Mouse (Mus musculus) heart, embryonic 15.5 days (tissue): ENCODE results near the gene Ltbp4. TPM values are rescaled to one million over a fixed set of nuclear protein-coding genes. Genes with fewer than 3 reads are reported as not detected.

Experiments used
- ATAC-seq: fragments of 200-750 bp; cut with Nextera tagmentation; replicated peaks from 2 replicates; pipeline ENCODE4 v1.8.0; 2017; ENCODE audit warnings: low read depth, moderate TSS enrichment; ENCODE audit not compliant: insufficient number of reproducible peaks, insufficient read depth, low FRiP score
- H3K27ac ChIP-seq: fragments of 300-500 bp; sonication (generic); 2 replicates; pipeline ENCODE4 v1.5.1; 2015; ENCODE audit warnings: mild to moderate bottlenecking, inconsistent platforms
- H3K27me3 ChIP-seq: fragments of 300-500 bp; sonication (generic); 2 replicates; pipeline ENCODE4 v1.6.1; 2015; ENCODE audit warnings: inconsistent platforms
- H3K36me3 ChIP-seq: fragments of 300-500 bp; sonication (generic); 2 replicates; pipeline ENCODE4 v1.6.1; 2015; ENCODE audit warnings: mild to moderate bottlenecking, inconsistent platforms
- H3K4me1 ChIP-seq: fragments of 300-500 bp; sonication (generic); replicated peaks from 2 replicates; pipeline ENCODE4 v1.6.1; 2015; ENCODE audit warnings: inconsistent platforms
- H3K4me2 ChIP-seq: fragments of 300-500 bp; sonication (generic); 2 replicates; pipeline ENCODE4 v1.6.1; 2015; ENCODE audit warnings: inconsistent platforms, mild to moderate bottlenecking, moderate library complexity
- H3K4me3 ChIP-seq: fragments of 300-500 bp; sonication (generic); 2 replicates; pipeline ENCODE4 v1.5.1; 2015; ENCODE audit warnings: mild to moderate bottlenecking, inconsistent platforms
- H3K9ac ChIP-seq: fragments of 300-500 bp; sonication (generic); 2 replicates; pipeline ENCODE4 v1.6.1; 2015; ENCODE audit warnings: mild to moderate bottlenecking, inconsistent platforms
- H3K9me3 ChIP-seq: fragments of 300-500 bp; sonication (generic); replicated peaks from 2 replicates; pipeline ENCODE4 v1.6.1; 2016; ENCODE audit warnings: inconsistent platforms
- WGBS: fragments of 180-500 bp; shearing (Covaris S2); methylation state at CpG from one replicate; pipeline ENCODE4 v1.1.7; 2015; ENCODE audit warnings: mixed read lengths; 5-methylcytosine and 5-hydroxymethylcytosine counted together
- polyA plus RNA-seq: library from polyadenylated mRNA; unstranded; fragments of >200 nt; fragmentation: Nextera tagmentation; extraction: Ambion mirVana; gene quantifications from 2 replicates; pipeline ENCODE4 v1.2.1, GENCODE M21; 2015

Gene Ltbp4
- polyA plus RNA-seq, 1 experiment from 2014 or later: 61.7 TPM

DNA sequence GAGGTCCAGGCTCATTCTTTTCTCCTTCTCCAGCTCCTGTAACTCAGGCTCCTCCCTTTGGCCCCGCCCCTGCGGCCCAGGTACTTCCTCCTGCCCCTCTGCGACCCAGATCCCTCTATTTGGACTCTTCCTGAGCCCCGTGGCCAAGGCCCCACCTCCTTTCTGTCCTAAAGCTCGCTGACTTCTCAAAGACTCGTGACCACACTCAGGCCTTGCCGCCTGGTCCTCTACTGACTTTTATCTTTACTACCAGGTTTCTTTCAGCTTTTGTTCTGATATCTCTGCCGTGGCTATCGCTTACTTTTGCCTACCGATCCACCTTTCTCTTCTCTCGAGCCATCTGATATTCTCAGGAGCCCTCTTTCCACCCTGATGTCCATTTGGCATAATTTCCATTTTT is 30.5 kb upstream of the Ltbp4 start:
- H3K9ac ChIP-seq: no peak overlapping the region
- no peak for ATAC-seq
- peaks cover 100% of the 10 kb centered on the region for H3K27me3 ChIP-seq
- 0 out of 2 replicates have a peak, but pooled peaks cover 4% of the 10 kb centered on the region for H3K9me3 ChIP-seq
- H3K27ac ChIP-seq: no peak overlapping the region
- peaks cover 26% of the 10 kb centered on the region for H3K4me1 ChIP-seq
- no peaks in the 10 kb centered on the region for H3K36me3 ChIP-seq
- H3K4me2 ChIP-seq: peak overlapping the region; percentile 37; the same call in 1 of the 2 replicates
- 14% methylated on average over 11 of the region's 11 CpGs for WGBS
- H3K4me3 ChIP-seq: peak overlapping the region; percentile 7; the same call in 1 of the 2 replicates

DNA sequence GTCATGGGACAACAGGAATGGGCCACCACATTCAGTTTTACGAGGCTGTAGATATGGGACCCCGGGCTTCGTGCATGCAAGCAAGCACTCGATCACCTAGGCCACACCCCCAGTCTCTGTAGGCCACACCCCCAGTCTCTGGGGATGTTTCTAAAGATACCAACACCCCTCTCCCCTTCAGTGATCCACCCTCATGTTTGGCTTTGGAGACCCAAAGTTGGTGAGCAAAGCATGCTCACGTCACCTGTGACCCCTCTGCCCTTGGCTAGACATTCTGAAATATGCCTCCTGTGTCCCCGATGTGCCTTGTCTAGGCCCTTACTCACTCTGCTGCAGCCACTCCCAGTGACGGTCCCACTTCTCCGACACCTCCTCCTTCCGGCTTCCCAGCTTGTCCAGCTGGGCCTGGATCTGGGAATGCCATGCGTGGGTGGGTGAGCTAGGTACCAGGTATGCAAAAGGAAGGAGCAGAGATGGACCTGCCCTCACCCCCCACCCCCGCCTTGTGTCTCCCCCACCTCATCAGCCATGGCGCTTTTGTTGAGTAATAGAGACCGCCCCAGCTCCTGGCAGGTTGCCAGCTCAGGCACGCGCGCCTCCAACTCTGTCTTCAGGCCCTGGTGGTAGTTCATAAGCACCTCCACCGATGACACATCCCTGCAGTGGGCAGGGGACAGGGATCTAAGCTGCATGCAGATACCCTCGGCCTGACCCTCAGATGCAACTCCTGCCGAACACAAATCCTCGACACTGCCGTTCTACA is 28.8 kb upstream of the Ltbp4 start:
- H3K4me2 ChIP-seq: no peak overlapping the region
- no peak for ATAC-seq
- WGBS: 36% methylated on average over 21 of the region's 21 CpGs

DNA sequence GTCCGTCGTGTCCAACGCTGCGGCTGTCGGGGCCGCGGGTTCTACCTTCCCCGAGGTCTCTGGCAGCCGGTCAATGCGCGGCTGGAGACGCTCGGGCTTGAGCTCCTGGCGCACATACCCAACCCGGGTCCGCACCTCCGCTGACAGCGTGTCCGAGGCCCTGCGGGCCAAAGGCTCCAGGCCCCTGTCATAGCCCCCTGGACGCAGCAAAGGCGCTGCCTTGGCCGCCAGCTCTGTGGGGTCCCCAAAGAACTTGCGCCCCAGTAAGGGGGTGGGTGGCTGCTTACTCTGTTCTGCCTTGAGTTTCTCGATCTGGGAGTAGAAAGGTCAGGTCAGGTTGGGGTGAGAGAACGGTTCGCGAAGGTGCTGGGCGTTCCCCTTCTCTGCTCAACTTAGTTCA is 26.9 kb upstream of the Ltbp4 start:
- Histone ChIP-seq H3K27me3 (peaks cover 76% of the 10 kb centered on the region), H3K9ac (no peak overlapping the region), H3K4me2 (peak overlapping the region; percentile 28), H3K4me1 (peaks cover 25% of the 10 kb centered on the region), H3K27ac (no peak overlapping the region), H3K36me3 (no peaks in the 10 kb centered on the region), H3K9me3 (no peaks in the 10 kb centered on the region), H3K4me3 (0 out of 2 replicates have a peak overlapping the region, but pooled peaks have one; percentile 9)
- WGBS: 5% methylated on average over 29 of the region's 29 CpGs
- ATAC-seq: no peak

More for the DNA sequence above, 28.8 kb upstream of the Ltbp4 start:
- Histone ChIP-seq H3K9ac (no peak overlapping the region), H3K4me3 (no peak overlapping the region), H3K27me3 (peaks cover 95% of the 10 kb centered on the region), H3K9me3 (0 out of 2 replicates have a peak, but pooled peaks cover 4% of the 10 kb centered on the region), H3K36me3 (no peaks in the 10 kb centered on the region), H3K27ac (no peak overlapping the region), H3K4me1 (peaks cover 25% of the 10 kb centered on the region)

DNA sequence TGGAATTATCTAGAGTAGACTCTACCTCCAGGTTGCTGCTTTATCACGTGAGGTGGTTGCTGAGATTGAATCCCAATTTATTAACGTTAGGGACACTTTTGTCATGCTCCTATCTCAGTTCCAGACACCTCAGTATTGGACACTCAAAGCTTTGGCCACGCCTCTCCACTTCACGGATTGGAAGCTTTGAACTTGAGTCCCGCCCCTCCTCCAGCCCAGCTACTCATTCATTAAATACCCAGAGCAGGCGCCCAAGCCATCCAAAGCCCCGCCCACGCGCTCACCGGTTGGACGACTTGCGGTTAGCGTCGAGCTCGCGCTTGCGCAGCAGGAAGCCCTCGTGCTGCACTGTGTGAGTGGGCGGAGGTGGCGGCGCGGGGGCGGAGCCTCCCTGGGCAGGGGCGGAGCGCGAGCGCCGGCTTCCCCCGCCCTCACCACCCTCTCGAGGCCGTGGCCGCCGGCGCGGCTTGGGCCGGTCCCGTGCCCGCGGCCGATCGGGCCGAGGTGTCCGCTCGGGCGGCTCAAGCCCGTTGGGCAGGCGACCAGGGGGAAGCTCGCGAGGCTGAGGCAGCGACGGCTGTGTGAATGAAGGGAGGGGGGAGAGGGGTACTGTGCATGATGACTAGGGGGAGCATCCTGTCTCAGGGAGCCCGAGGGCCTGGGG is 23.9 kb upstream of the Ltbp4 start:
- Histone ChIP-seq H3K27ac (no peak overlapping the region), H3K4me2 (peak overlapping the region; percentile 91), H3K9ac (peak overlapping the region; percentile 60), H3K4me1 (peaks cover 29% of the 10 kb centered on the region), H3K27me3 (peaks cover 47% of the 10 kb centered on the region), H3K36me3 (no peaks in the 10 kb centered on the region), H3K9me3 (no peaks in the 10 kb centered on the region), H3K4me3 (peak overlapping the region; percentile 54)
- under 1% methylated on average over 52 of the region's 52 CpGs for WGBS
- ATAC-seq: peak; percentile 94

DNA sequence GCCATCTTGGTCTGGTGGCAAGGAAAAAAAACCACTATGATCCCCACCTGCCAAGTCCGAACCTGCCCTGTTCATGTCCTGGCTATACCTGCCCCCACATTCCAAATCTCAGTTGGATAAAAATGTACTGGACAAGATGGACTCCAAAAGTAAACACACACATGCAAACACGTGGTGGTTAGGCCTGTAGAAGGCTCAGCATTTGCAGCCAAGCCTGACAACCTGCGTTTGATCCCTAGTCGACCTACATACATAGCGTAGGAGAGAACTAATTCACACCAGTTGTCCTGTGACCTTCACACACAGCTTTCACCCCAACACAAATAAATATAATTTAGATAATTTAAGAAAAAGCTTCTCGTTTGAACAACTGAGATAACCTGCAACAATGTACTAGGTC is 23.3 kb upstream of the Ltbp4 start:
- 46% methylated on average over 6 of the region's 6 CpGs for WGBS
- no peaks in the 10 kb centered on the region for H3K36me3 ChIP-seq
- no peak for ATAC-seq
- H3K4me3 ChIP-seq: peak overlapping the region; percentile 54
- H3K27me3 ChIP-seq: peaks cover 40% of the 10 kb centered on the region
- no peaks in the 10 kb centered on the region for H3K9me3 ChIP-seq
- peaks cover 27% of the 10 kb centered on the region for H3K4me1 ChIP-seq
- H3K27ac ChIP-seq: no peak overlapping the region
- no peak overlapping the region for H3K9ac ChIP-seq
- H3K4me2 ChIP-seq: peak overlapping the region; percentile 91

DNA sequence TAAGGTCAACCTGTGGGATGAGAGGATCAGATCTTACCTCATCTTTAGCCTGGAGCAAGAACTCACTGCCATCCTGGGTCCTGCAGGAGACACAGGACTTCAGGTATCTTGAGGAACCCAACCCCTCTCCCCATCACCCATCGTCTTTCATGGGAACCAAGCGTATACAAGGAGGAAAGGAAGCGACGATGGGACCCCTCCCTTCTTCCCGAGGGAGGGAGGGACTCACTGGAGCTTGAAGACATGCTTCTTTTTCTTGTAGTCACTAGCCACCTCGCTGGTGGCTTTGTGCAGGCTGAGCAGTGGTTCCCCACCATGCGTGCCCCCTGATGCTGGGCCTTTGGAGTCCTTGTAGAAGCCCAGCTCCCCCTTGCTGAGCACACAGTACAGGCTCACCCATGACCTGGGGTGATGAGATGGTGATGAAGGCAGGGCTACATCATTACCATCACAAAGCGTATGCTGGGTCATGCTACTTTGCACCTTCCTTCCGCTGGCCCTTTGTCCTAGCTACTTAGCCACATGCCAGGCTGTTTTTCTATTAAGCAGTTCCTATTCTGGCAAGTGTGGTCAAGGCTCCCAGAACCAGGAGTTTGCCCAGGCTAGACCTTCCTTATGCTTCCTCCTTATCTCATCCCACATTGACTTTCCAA is 22.3 kb upstream of the Ltbp4 start:
- H3K9me3 ChIP-seq: no peaks in the 10 kb centered on the region
- no peak overlapping the region for H3K27ac ChIP-seq
- H3K4me1 ChIP-seq: peaks cover 33% of the 10 kb centered on the region
- no peak overlapping the region for H3K9ac ChIP-seq
- no peak overlapping the region for H3K4me2 ChIP-seq
- 81% methylated on average over 9 of the region's 9 CpGs for WGBS
- H3K36me3 ChIP-seq: no peaks in the 10 kb centered on the region
- H3K4me3 ChIP-seq: no peak overlapping the region
- H3K27me3 ChIP-seq: peaks cover 31% of the 10 kb centered on the region
- no peak for ATAC-seq

DNA sequence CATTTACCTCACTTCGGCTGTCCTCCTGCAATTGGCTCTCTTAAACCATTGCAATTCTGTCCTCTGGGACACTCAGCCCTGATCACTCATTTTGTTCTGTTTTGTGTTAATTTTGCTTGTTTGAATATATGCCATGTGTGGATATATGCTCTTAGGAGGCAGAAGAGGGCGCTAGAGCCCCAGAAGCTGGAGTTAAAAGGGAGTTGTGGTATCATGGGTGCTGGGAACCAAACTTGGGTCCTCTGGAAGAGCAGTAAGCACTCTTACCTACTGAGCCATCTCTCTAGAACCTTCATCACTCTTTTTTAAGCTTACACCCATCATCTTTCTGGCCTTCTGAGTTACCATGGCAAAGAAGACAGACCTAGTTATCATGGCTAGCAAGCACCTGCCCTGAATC is 21.7 kb upstream of the Ltbp4 start:
- Histone ChIP-seq H3K9me3 (no peaks in the 10 kb centered on the region), H3K9ac (no peak overlapping the region), H3K27ac (no peak overlapping the region), H3K4me1 (peaks cover 36% of the 10 kb centered on the region), H3K4me3 (no peak overlapping the region), H3K36me3 (no peaks in the 10 kb centered on the region), H3K4me2 (no peak overlapping the region), H3K27me3 (peaks cover 24% of the 10 kb centered on the region)
- ATAC-seq: no peak
- WGBS: 69% methylated on average over 2 of the region's 2 CpGs

DNA sequence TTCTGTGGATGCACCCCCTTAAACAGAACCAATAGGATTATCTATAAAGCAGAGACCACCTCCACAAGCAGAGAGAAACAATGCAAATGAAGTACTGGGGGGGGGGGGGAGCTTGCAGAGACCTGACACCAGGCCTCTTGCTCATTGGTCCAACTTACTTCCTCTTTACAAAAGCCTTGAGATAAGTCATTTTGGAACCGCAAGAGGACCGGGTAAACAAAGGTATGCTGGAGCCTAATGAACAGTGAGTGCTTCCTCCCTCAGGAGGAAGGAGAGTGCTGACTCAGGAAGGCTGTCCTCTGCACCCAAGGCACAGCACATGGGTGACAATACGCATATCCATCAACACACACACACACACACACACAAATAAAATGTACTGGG is 20.1 kb upstream of the Ltbp4 start:
- H3K9me3 ChIP-seq: no peaks in the 10 kb centered on the region
- no peak overlapping the region for H3K9ac ChIP-seq
- H3K4me2 ChIP-seq: peak overlapping the region; percentile 83
- peak overlapping the region; percentile 65 for H3K4me3 ChIP-seq
- 18% methylated on average over 3 of the region's 3 CpGs for WGBS
- H3K27me3 ChIP-seq: peaks cover 9% of the 10 kb centered on the region
- H3K36me3 ChIP-seq: no peaks in the 10 kb centered on the region
- peaks cover 31% of the 10 kb centered on the region for H3K4me1 ChIP-seq
- H3K27ac ChIP-seq: peak overlapping the region; percentile 73
- no peak for ATAC-seq

DNA sequence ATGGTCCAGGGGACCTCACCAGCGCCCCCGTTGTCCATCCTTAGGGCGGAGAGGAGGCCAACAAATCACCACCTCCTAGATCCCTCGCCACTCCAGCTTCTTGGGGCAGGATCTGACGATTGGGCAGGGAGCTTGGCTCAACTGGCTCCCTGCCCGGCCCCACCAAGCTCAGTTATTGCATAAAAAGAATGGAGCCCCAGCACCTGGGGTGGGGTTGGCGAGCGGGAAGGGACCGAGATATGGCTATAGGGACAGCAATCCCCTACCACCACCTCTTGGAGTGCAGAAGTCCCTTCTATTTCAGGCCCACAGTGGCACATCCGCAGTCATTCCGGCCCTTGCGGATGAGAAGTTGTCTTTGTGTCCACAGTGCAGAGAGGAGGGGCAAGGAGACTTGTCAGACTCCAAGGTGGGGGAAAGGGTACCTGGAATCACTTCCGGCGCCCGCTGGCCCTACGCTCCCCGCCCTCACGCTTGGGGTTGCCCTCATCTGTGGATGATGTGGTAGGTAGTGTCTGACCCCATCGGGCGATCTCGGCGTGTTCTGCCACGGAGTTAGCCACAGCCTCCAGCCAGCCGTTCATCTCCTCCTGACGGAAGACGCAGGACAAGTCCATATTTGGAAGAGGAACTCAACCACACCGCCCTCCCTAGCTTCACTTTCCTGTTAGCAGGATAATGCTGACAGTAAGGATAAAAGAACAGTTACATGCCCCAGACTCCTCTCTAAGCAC is 19.5 kb upstream of the Ltbp4 start, which contains the start of gene Gm20479:
Gm20479 (minus strand) TSS at position 559 of the 734 bp plus-strand sequence.
- H3K4me3 ChIP-seq: peak within 1 kb of the TSS; percentile 65
- H3K9ac ChIP-seq: peak within 1 kb of the TSS; percentile 53
- peak within 1 kb of the TSS; percentile 73 for H3K27ac ChIP-seq
- 2% methylated on average over 27 of the region's 27 CpGs for WGBS
- peaks cover 31% of the 10 kb centered on the region for H3K4me1 ChIP-seq
- H3K9me3 ChIP-seq: no peaks in the 10 kb centered on the region
- H3K4me2 ChIP-seq: peak within 1 kb of the TSS; percentile 83
- peaks cover 5% of the 10 kb centered on the region for H3K27me3 ChIP-seq
- ATAC-seq: no peak
- H3K36me3 ChIP-seq: no peaks in the 10 kb centered on the region

DNA sequence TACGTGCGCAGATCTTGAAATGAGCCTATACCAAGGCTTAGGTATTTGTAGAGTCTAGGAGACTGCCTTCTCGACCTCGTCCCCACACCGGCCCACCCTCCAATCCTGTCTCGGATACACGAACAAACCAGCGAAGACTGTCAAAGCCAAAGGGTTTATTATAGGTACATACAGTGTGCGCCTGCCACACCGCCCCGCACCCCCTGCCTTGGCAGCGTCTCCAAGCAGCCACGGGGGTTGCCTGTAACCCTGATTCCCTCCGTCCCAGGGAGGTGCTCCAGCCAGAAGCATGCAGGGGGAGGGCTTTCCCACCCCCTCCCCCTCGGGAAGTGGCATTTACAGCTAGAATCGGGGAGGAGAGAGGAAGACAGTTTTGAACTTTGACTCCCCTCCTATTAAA is 18.8 kb upstream of the Ltbp4 start:
- H3K27me3 ChIP-seq: no peaks in the 10 kb centered on the region
- ATAC-seq: peak; percentile 24; the same call in 1 of the 2 replicates
- peak overlapping the region; percentile 65 for H3K4me3 ChIP-seq
- H3K9ac ChIP-seq: peak overlapping the region; percentile 53
- peaks cover 26% of the 10 kb centered on the region for H3K4me1 ChIP-seq
- no peaks in the 10 kb centered on the region for H3K9me3 ChIP-seq
- no peaks in the 10 kb centered on the region; the same call in 1 of the 2 replicates for H3K36me3 ChIP-seq
- H3K4me2 ChIP-seq: peak overlapping the region; percentile 83
- 3% methylated on average over 16 of the region's 16 CpGs for WGBS
- H3K27ac ChIP-seq: peak overlapping the region; percentile 73
